Mouse (Mus musculus): ENCODE data around the gene Aloxe3. TPM values are rescaled to one million over a fixed set of nuclear protein-coding genes. Genes with fewer than 3 reads are reported as not detected.

Gene Aloxe3
- total RNA-seq, 1 experiment from 2014 or later = not detected

DNA sequence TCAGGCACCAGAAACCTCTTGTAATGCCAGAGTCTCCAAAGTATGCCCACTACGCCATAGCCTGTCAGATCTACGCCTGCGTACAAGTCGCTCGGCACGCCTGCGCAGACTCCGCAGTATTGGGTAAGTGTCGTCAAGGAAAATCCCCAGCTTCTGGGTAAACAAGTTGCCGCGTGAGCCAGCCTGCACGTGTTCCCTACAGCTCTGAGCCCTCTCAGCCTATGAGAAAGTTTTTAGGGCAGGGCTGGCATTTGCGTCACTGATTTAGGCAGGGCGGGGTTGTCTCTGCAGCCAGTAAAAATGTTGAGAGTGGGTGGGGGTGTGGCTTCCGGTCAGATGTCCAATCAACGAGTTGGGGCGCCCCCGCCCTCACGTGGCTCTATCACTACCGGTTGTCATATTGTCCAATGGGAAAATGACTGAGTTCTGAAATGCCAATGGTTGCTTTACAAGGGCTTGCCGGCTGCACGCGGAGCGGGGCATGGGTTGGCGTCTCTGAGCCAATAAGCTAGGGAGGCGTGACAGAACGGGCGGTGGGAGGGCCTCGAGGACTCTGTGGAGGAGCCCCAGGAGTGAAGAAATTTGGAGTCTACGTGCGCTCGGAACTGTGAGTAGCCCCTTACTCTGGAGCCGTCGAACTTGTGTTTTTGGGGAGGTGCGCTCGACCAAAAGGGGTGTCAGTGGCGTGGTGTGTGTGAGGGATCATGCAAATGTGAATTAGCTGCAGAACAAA is 30.8 kb upstream of the Aloxe3 start, which contains the start of gene Per1:
Gene Per1, plus strand, starts transcription at position 521 of the 733 bp plus-strand sequence.
- ATAC-seq (replicated peaks; ENCODE audit: low read depth, poor library complexity, severe bottlenecking) = peak; percentile 64

DNA sequence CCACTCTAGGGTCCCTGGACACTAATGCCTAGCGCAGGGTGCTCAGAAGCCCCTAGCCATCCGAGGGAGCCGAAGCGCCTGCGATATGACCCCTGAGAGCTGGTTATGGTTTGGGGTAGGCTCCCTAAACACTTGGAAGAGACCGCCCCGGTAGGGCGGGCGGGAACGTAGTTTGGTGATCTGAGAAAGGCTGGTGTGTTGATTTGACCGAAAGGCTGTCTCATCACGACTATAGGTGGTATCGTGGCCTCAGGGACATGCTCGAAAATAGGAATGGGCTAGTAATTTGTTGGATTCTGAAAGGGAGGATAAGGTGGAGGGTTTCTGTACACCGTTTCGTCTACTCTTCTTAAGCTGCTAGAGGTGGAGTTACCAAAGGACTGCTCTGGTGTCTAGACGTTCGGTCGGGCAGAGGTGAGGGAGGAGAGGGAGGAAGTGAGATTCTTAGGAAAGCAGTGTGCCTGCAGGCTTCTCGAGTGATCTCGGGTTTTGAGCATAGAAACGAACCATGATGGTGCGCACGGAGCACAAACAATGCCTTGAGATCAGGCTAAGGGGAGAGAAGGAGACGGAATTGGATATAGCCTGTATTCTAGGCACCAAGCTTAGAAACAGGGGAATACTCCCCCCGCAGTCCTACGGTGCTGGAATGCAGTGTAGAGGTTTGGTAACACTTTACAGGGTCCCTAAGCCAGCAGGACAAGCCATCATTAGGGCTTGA is 30.0 kb upstream of the Aloxe3 start:
- ATAC-seq (replicated peaks; ENCODE audit: low read depth, poor library complexity, severe bottlenecking) = no peak

DNA sequence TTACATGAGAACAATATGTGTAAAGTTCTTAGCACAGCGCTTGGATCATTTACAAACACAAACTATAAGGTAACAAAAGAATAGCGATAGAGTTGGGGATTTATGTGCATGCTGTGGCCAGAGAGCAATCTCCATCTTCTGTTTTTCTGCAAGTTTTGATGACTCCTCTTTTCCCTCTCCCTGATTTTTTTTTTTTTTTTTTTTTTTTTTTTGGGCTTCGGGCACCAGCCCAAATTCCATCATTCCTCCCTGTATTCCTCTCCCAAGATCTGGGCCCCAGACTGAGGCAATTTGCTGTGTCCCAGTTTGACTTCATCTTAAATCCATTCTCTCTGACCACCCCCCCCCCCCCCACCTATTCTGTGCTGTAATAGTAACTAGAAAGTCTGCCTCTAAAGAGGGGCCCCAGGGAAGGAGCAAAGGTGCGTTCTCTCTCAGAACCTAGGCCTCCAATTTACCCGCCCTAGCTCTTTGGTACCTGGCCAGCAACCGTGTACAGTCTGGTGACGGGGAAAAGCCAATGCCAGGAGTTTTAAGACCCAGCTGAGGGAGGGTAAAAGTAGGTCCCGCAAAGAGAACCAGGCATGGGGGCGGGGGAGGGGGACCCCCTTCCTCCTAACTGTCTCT is 29.2 kb upstream of the Aloxe3 start:
- ATAC-seq (replicated peaks; ENCODE audit: low read depth, poor library complexity, severe bottlenecking) = no peak

DNA sequence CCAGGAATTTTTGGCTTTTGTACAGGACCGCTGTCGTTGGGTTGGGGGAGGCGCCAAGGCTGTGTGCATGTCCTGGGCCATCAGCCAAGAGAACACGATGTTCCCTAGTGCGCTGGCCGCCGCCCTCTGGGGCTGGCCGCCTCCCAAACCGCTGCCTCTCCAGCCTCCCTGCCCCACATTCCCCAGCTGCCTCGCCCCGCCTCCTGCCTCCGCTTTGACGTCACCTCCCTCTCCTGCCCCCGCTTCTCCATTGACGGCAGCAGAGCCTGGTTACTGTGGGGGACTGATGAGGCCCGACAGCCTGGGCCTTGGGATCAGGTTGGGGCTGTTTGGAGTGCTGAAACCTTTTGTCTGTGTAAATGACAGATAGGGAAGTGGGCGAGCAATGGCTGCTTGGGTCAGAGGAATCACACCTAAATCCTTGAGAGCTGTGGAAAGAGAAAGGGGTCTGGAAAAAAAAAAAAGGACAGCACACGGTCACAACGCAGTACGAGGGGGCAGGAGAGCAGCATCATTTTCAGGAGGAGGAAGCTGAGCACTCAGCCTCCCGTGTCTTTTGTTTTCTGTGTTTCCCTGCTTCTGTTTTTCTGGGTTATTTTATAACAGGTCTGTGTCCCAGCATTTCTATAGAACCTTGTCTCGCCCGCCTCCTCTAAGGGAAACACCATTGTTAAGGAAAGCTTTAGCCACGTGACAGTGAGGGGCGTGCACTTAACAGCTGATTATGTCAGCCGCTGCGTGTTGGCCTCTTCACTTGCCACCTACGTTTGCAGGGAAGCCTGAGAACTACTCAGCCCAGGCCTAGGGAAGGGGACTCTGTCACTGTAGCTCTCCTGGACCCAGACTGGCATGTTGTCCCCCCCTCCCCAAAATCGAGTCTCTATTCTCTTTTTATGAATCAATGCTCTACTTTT is 28.5 kb upstream of the Aloxe3 start:
- peak; percentile 27 for ATAC-seq (replicated peaks; ENCODE audit: low read depth, poor library complexity, severe bottlenecking)

DNA sequence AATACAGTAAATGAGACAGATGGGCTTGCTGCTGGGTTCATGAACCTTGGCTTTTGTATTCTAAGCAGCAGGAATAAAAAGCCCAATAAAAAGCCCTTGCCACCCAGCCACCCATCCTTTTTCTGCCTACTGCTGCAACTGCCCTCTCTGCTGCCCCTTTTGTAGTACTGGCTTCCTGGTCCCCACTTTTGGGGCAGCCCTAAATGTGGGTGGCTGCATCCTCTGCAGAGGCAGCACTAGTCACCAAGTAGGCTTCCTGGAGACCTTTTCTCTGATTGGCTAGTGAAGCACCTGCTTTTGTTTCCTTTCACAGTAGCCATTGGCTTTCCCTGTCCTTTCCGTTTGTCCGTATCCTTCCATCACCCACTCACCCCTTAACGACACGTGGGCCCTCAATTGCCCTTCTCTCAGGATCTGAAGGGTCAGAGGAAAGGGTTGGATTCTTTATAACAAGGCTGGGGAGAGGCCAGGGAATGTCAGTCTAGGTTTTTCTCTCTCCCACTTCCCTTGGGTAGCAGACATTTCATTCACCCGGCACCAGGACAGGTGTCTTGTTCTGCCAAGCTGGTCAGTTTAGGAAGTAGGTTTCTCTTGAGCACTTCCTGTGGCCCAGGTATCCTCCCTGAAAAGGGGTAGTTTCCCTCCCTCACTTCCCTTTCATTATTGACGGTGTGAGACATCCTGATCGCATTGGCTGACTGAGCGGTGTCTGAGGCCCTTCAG is 27.5 kb upstream of the Aloxe3 start:
- ATAC-seq (replicated peaks; ENCODE audit: low read depth, poor library complexity, severe bottlenecking) = no peak

DNA sequence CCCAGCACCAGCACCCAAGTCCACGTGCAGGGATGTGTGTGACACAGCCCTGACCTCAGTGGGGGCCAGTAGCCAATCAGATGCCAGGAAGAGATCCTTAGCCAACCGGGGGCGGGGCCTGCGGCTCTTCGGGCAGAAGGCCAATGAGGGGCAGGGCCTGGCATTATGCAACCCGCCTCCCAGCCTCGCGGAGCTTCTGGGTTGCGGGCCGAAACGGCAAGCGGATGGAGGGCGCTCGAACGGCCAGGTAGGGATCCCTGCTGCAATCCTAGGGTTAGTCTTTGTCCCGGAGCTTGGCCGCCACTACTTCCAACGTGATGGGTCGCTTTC is 27.0 kb upstream of the Aloxe3 start:
- ATAC-seq (replicated peaks; ENCODE audit: low read depth, poor library complexity, severe bottlenecking) = peak; percentile 34

DNA sequence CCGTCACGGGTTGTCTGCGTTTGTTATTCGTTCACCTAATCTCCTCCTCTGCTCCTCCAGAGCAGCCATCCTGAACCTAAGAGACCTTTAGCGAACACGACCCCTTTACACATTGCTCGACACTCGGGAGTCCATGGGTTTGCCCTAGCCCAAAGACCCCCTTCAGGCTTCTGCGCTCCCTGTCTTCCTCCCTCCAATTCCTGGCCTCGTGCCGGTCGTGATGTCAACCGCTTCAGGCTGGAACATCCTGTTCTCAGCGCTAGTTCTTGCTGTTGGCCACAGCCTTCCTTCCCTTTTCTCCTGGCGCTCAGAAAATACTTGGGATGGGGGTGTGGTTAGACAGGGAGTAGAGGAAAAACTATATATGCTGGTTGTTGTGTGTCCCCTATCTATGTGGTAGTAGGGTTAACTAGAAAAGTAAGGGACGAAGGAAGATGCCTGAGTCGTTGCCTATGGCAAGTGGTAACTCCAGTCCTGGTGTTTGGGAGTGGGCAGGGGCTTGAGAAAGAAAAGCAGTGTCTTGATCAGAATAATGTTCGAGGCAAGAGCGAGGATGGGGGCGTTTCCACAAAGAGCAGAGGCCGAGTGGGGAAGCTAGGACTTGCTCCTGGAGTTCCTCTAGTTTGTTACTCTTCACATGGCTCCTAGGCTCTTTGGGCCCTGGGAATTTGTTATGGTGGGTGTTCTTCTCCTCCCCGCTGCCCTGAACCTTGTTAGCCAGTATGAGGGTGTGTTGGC is 26.4 kb upstream of the Aloxe3 start:
- no peak for ATAC-seq (replicated peaks; ENCODE audit: low read depth, poor library complexity, severe bottlenecking)

DNA sequence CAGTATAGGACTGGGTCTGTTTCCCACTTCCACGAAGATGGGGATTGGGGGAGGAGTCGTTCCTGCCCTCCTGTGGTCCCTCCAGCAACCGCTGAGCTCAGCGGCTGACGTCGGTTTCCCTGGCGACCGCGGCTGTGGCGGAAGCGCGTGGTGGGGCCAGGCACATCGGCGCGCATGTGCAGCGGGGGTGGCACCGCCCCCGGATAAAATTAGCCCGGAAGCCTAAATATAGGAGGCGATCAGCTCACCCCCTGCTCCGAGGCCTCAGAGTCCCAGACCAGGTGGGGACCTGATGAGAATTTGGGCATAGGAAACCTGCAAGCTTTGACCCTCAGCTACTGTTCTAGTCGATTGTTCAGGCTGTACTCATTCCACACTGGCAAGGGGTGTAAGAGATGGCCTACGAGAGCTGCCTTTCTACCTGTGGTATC is 25.8 kb upstream of the Aloxe3 start:
- peak; percentile 40 for ATAC-seq (replicated peaks; ENCODE audit: low read depth, poor library complexity, severe bottlenecking)

DNA sequence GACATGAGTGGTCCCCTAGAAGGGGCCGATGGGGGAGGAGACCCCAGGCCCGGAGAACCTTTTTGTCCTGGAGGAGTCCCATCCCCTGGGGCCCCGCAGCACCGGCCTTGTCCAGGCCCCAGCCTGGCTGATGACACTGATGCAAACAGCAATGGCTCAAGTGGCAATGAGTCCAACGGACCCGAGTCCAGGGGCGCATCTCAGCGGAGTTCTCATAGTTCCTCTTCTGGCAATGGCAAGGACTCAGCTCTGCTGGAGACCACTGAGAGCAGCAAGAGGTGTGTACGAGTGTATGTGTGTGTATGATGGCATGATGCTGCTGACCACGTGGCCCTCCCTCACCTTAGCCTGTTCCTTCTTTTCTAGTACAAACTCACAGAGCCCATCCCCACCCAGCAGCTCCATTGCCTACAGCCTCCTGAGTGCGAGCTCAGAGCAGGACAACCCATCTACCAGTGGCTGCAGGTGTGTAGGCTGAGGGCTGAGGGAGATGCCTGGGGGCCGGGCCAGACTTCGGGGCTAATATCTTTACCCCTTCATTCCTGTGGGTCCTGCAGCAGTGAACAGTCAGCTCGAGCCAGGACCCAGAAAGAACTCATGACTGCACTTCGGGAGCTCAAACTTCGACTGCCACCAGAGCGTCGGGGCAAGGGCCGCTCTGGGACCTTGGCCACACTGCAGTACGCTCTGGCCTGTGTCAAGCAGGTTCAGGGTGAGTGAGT is 24.9 kb upstream of the Aloxe3 start:
- ATAC-seq (replicated peaks; ENCODE audit: low read depth, poor library complexity, severe bottlenecking) = no peak

DNA sequence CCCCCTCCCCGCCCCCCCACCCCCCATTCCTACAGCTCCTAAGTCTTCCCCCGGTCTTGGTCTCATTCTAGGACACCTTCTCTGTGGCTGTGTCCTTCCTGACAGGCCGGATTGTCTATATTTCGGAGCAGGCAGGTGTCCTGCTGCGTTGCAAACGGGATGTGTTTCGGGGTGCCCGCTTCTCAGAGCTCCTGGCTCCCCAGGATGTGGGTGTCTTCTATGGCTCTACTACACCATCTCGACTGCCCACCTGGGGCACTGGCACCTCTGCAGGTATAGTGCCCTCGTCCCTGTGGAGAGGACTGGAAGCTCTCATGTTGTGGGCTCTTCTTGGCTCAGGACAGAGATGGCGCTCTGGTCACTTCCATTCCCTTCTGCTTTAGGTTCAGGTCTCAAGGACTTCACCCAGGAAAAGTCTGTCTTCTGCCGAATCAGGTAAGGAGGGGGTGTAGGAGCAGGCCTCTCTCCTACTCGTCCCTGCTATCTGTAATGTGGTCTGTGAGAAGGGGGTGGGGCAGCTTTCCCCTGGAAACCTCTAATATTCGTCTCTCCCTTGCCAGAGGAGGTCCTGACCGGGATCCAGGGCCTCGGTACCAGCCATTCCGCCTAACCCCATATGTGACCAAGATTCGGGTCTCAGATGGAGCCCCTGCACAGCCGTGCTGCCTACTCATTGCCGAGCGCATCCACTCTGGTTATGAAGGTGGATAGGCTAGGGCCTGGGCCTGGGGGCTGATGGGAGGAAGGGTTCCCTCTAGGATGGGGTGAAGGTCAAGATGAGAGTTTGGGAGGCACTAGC is 23.9 kb upstream of the Aloxe3 start:
- no peak for ATAC-seq (replicated peaks; ENCODE audit: low read depth, poor library complexity, severe bottlenecking)

DNA sequence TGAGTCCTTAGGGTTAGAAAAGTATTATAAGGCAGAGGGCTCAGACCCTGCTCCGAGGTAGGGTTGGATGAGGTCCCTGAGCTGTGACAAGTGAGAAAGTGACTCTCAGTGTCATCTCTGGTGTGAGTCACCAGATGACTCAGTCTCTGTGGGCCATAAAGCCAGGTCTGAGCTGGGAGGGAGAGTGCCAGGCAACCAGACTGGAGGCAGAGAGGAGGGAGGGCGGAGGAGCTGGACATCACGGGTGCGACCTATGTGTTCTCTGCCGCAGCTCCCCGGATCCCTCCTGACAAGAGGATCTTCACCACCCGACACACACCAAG is 23.3 kb upstream of the Aloxe3 start:
- ATAC-seq (replicated peaks; ENCODE audit: low read depth, poor library complexity, severe bottlenecking) = no peak

DNA sequence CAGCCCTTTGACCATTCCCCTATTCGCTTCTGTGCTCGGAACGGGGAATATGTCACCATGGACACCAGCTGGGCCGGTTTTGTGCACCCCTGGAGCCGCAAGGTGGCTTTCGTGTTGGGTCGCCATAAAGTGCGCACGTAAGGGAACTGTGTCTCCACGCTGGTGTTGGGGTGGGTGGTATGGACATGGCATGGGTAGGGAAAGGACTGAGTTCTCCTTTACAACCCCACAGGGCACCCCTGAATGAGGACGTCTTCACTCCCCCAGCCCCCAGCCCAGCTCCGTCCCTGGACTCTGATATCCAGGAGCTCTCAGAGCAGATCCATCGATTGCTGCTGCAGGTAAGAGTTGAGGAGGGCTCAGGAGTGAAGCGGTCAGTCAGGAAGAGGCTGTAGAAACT is 22.6 kb upstream of the Aloxe3 start:
- ATAC-seq (replicated peaks; ENCODE audit: low read depth, poor library complexity, severe bottlenecking) = no peak

DNA sequence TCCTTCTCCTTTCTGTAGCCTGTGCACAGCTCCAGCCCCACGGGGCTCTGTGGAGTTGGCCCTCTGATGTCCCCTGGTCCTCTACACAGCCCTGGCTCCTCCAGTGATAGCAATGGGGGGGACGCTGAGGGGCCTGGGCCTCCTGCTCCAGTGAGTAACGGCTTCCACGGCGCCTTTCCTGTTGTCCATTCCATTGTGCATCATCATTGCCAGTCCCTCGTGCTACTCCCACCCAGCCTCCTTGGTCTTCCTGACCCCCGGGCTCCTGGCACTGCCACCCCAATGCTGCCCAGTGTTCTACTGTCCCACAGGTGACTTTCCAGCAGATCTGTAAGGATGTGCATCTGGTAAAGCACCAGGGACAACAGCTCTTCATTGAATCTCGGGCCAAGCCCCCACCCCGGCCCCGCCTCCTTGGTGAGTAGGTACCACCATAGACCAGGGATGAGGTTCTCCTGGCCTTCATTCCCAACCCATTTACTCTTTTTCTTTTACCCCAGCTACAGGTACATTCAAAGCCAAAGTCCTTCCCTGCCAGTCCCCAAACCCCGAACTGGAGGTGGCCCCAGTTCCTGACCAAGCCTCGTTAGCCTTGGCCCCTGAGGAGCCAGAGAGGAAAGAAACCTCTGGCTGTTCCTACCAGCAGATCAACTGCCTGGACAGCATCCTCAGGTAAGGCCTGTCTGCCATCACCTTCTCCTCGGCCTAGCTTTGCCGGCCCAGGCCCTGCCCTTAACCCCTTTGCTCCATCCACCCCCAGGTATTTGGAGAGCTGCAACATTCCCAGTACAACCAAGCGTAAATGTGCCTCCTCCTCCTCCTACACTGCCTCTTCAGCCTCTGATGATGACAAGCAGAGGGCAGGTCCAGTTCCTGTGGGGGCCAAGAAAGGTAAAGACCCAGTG is 21.9 kb upstream of the Aloxe3 start:
- no peak for ATAC-seq (replicated peaks; ENCODE audit: low read depth, poor library complexity, severe bottlenecking)

DNA sequence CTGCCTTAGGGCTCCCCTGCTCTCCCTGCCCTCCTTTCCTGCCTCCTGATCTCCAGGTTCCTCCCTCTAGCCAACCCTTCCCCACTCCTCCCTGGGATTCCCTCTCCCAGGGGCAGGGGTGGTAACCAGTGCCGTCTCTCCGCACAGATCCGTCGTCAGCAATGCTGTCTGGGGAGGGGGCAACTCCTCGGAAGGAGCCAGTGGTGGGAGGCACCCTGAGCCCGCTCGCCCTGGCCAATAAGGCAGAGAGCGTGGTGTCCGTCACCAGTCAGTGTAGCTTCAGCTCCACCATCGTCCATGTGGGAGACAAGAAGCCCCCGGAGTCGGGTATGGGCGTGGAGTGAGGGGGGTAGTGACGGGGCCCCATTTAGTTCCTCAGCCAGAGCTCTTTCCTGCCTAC is 21.2 kb upstream of the Aloxe3 start:
- no peak for ATAC-seq (replicated peaks; ENCODE audit: low read depth, poor library complexity, severe bottlenecking)

DNA sequence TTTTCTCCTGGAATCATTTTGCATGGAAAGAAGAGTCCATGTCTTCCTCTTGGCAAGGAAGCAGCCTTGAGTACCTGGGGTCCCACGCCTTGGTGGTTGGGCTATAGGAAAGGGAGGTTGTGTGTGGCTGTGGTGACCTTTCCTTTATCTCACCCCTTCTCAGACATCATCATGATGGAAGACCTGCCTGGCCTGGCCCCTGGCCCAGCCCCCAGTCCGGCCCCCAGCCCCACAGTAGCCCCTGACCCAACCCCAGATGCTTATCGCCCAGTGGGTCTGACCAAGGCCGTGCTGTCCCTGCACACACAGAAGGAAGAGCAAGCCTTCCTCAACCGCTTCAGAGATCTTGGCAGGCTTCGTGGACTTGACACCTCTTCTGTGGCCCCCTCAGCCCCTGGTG is 20.5 kb upstream of the Aloxe3 start:
- ATAC-seq (replicated peaks; ENCODE audit: low read depth, poor library complexity, severe bottlenecking) = no peak

DNA sequence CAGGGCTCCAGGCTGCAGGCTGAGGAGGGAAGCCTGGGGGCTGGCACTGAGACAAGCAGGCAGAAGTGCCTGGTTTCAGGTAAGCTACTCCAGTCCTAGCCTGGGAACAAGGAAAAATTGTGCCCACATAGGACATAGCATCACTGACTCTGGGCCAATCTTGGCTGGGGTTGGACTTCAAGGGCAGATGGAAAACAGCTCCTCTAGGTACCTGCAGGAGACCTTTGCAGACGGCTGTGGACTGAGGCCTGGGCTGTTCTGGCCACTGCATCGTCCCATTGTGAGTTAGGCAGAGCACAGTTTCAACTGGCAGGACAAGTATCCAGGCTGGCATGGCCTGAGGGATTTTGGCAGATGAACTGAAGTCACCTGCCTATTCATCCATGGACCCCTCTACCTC is 19.9 kb upstream of the Aloxe3 start:
- no peak for ATAC-seq (replicated peaks; ENCODE audit: low read depth, poor library complexity, severe bottlenecking)

DNA sequence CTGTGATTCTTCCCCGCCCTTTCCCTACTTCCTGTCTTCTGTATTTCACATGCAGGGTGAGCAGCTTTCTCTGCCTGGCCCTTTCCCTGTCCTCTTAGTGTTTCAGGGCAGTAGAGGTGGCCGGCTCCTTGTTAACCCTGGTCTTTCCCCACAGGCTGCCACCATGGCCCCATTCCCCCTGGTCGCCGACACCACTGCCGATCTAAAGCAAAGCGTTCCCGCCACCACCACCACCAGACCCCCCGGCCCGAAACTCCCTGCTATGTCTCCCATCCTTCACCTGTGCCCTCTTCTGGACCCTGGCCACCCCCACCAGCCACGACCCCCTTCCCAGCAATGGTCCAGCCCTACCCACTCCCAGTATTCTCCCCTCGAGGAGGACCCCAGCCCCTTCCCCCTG is 19.4 kb upstream of the Aloxe3 start:
- ATAC-seq (replicated peaks; ENCODE audit: low read depth, poor library complexity, severe bottlenecking) = no peak

Data from common myeloid progenitor, adult 5-6 weeks (primary cell).